ENCODE assay signal across 23 mouse cellular contexts in genomic region chr17:77470195-77470594, GRCm38 (mm10).
DNase-seq lines count a peak whose midpoint lies in the region; ATAC-seq and TF ChIP-seq lines count a peak whose summit lies in the region.
"Had no signal": no experiment of that assay in that cellular context is flagged by ENCODE, and none has a peak within 500 bp of the region (broad histone marks: within the 10 kb centered on the region; RNA-seq: fewer than 3 reads in every experiment).

No protein-coding gene starts in this region.

- H3K4me1 ChIP-seq in hindbrain, postnatal 0 days (ENCODE audit: insufficient read depth, low read length) = no peaks in the 10 kb centered on the region
- H3K4me1 ChIP-seq in hindbrain, embryonic 16.5 days (ENCODE audit: control insufficient read depth, insufficient read depth, low read depth, low read length) = no peaks in the 10 kb centered on the region
- no peaks in the 10 kb centered on the region for H3K4me1 ChIP-seq in liver, postnatal 0 days (ENCODE audit: insufficient read depth)
- peaks cover 0 to 4% of the 10 kb centered on the region in 2 experiments; a peak in 2 of 4 replicates for H3K4me1 ChIP-seq in MEL (ENCODE audit: control insufficient read depth in 1 of 2, insufficient read depth in 2 of 2, low read length in 2 of 2)
- no peaks in the 10 kb centered on the region for H3K4me1 ChIP-seq in stomach, postnatal 0 days (replicated peaks; ENCODE audit: control insufficient read depth, insufficient read depth)
- H3K4me1 ChIP-seq: forebrain, embryonic 12.5 days; heart, embryonic 10.5 days; hindbrain, embryonic 15.5 days; kidney, embryonic 15.5 days; limb, embryonic 13.5 days had no signal

- 0 out of 2 replicates have a peak, but pooled peaks have one; percentile 9 for TF ChIP-seq CTCF in hindbrain, postnatal 0 days (IDR thresholded peaks at IDR 0.05; ENCODE audit: low read depth)
- peak; percentile 16; the same call in 1 of the 2 replicates for TF ChIP-seq CTCF in liver, postnatal 0 days (IDR thresholded peaks at IDR 0.05; ENCODE audit: low read depth)
- TF ChIP-seq CTCF in MEL (IDR thresholded peaks at IDR 0.05 in 2 of 3, conservative IDR thresholded peaks at IDR 0.05 in 1 of 3; ENCODE audit: control insufficient read depth in 1 of 3, insufficient read depth in 1 of 3, low read depth in 2 of 3, low read length in 3 of 3, poor library complexity in 1 of 3, severe bottlenecking in 1 of 3) = peak; percentile 22 to 80 (median 75); a peak in 5 of 6 replicates
- peak; percentile 43 for TF ChIP-seq CTCF in stomach, postnatal 0 days (IDR thresholded peaks at IDR 0.05; ENCODE audit: low read depth)

- 74% methylated on average over 1 of the region's 1 CpGs for WGBS in hindbrain, postnatal 0 days
- 83% methylated on average over 1 of the region's 1 CpGs for WGBS in hindbrain, embryonic 16.5 days
- WGBS in liver, postnatal 0 days (ENCODE audit: insufficient replicate concordance) = 63% methylated on average over 1 of the region's 1 CpGs
- 62% methylated on average over 1 of the region's 1 CpGs for WGBS in stomach, postnatal 0 days

- H3K27ac ChIP-seq in hindbrain, postnatal 0 days = no peak overlapping the region
- H3K27ac ChIP-seq in hindbrain, embryonic 16.5 days (ENCODE audit: low read depth, low read length) = no peak overlapping the region
- no peak overlapping the region for H3K27ac ChIP-seq in liver, postnatal 0 days (ENCODE audit: low read depth)
- H3K27ac ChIP-seq in MEL (ENCODE audit: control insufficient read depth, low read depth, low read length) = no peak overlapping the region
- no peak overlapping the region for H3K27ac ChIP-seq in stomach, postnatal 0 days (replicated peaks)
- H3K27ac ChIP-seq: forebrain, embryonic 12.5 days; heart, embryonic 10.5 days; hindbrain, embryonic 15.5 days; kidney, embryonic 15.5 days; limb, embryonic 13.5 days had no signal

- TF ChIP-seq EP300 in liver, postnatal 0 days (IDR thresholded peaks at IDR 0.05; ENCODE audit: low read depth) = no peak
- TF ChIP-seq EP300 in MEL (IDR thresholded peaks at IDR 0.05; ENCODE audit: low read depth in 1 of 2, low read length in 2 of 2) = no peak
- no peak for TF ChIP-seq EP300 in stomach, postnatal 0 days (optimal IDR thresholded peaks at IDR 0.05)

- DNase-seq in hindbrain, postnatal 0 days (ENCODE audit: low spot score) = no peak
- DNase-seq in liver, postnatal 0 days = no peak
- DNase-seq in liver (no peak), MEL (ENCODE audit: low read depth, low spot score) (peak; percentile 65)
- DNase-seq in stomach, postnatal 0 days (ENCODE audit: low spot score) = no peak
- DNase-seq in left cerebral cortex, adult 9 months (ENCODE audit: low spot score in 2 of 2) = no peak
- DNase-seq: adrenal gland, postnatal 14 days; cerebellum, adult 2 months; gastrocnemius, postnatal 14 days; heart, postnatal 14 days; layer of hippocampus, adult 9-11 months; lung, adult 18-20 months; lung, postnatal 36 days; right cerebral cortex, postnatal 25 days; thymus, postnatal 25 days had no signal

- ATAC-seq in hindbrain, postnatal 0 days = no peak
- ATAC-seq in hindbrain, embryonic 16.5 days = no peak
- ATAC-seq in liver, postnatal 0 days = no peak
- no peak for ATAC-seq in stomach, postnatal 0 days (ENCODE audit: low FRiP score, low TSS enrichment)
- ATAC-seq: activated CD4-positive, CD25-positive, alpha-beta regulatory T cell, adult 4 months had no signal

- no peaks in the 10 kb centered on the region for H3K36me3 ChIP-seq in hindbrain, postnatal 0 days (ENCODE audit: insufficient read depth, low read length)
- H3K36me3 ChIP-seq in hindbrain, embryonic 16.5 days (ENCODE audit: control insufficient read depth, insufficient read depth, low read length) = no peaks in the 10 kb centered on the region
- H3K36me3 ChIP-seq in liver, postnatal 0 days (replicated peaks; ENCODE audit: insufficient read depth, low read length) = no peaks in the 10 kb centered on the region
- H3K36me3 ChIP-seq in MEL (ENCODE audit: control insufficient read depth in 1 of 2, insufficient read depth in 2 of 2, low read length in 2 of 2) = peaks cover 0 to 2% of the 10 kb centered on the region in 2 experiments; a peak in 2 of 4 replicates
- no peaks in the 10 kb centered on the region for H3K36me3 ChIP-seq in stomach, postnatal 0 days (ENCODE audit: control insufficient read depth, insufficient read depth, low read length)
- H3K36me3 ChIP-seq: forebrain, embryonic 12.5 days; heart, embryonic 10.5 days; hindbrain, embryonic 15.5 days; kidney, embryonic 15.5 days; limb, embryonic 13.5 days had no signal

- no peaks in the 10 kb centered on the region for H3K79me2 ChIP-seq in MEL (ENCODE audit: control insufficient read depth, insufficient read depth, low read length, poor library complexity)

- TF ChIP-seq POLR2A in MEL (IDR thresholded peaks at IDR 0.05; ENCODE audit: control insufficient read depth in 1 of 2, insufficient read depth in 1 of 2, low read depth in 1 of 2, low read length in 2 of 2, poor library complexity in 1 of 2) = no peak

- no peaks in the 10 kb centered on the region for H3K27me3 ChIP-seq in hindbrain, postnatal 0 days (ENCODE audit: insufficient read depth, low read length)
- no peaks in the 10 kb centered on the region for H3K27me3 ChIP-seq in hindbrain, embryonic 16.5 days (replicated peaks; ENCODE audit: control insufficient read depth, insufficient read depth, low read length)
- H3K27me3 ChIP-seq in liver, postnatal 0 days (ENCODE audit: insufficient read depth, low read length) = no peaks in the 10 kb centered on the region
- no peaks in the 10 kb centered on the region for H3K27me3 ChIP-seq in MEL (ENCODE audit: control insufficient read depth in 1 of 2, insufficient read depth in 2 of 2, low read length in 2 of 2)
- no peaks in the 10 kb centered on the region for H3K27me3 ChIP-seq in stomach, postnatal 0 days (ENCODE audit: control insufficient read depth, insufficient read depth, low read length)
- H3K27me3 ChIP-seq: forebrain, embryonic 12.5 days; hindbrain, embryonic 15.5 days; kidney, embryonic 15.5 days; limb, embryonic 13.5 days had no signal

- H3K9ac ChIP-seq in hindbrain, postnatal 0 days (replicated peaks; ENCODE audit: low read length) = no peak overlapping the region
- no peak overlapping the region for H3K9ac ChIP-seq in hindbrain, embryonic 16.5 days (ENCODE audit: low read depth, low read length)
- no peak overlapping the region for H3K9ac ChIP-seq in liver, postnatal 0 days (replicated peaks)
- H3K9ac ChIP-seq in MEL (ENCODE audit: control insufficient read depth, low read depth, low read length, poor library complexity, severe bottlenecking) = no peak overlapping the region
- H3K9ac ChIP-seq in stomach, postnatal 0 days (ENCODE audit: low read length) = no peak overlapping the region
- H3K9ac ChIP-seq: forebrain, embryonic 12.5 days; hindbrain, embryonic 15.5 days; kidney, embryonic 15.5 days; limb, embryonic 13.5 days had no signal

- TF ChIP-seq RAD21 in MEL (IDR thresholded peaks at IDR 0.05; ENCODE audit: low read depth, low read length) = peak; percentile 89

- no peak overlapping the region for H3K4me3 ChIP-seq in hindbrain, postnatal 0 days (ENCODE audit: low read length)
- H3K4me3 ChIP-seq in hindbrain, embryonic 16.5 days (ENCODE audit: low read length) = no peak overlapping the region
- H3K4me3 ChIP-seq in liver, postnatal 0 days (ENCODE audit: low read depth, low read length) = no peak overlapping the region
- H3K4me3 ChIP-seq in MEL (ENCODE audit: control insufficient read depth in 1 of 2, insufficient read depth in 1 of 2, low read depth in 2 of 2, low read length in 2 of 2) = no peak overlapping the region
- no peak overlapping the region for H3K4me3 ChIP-seq in stomach, postnatal 0 days (ENCODE audit: low read depth, low read length)
- H3K4me3 ChIP-seq: forebrain, embryonic 12.5 days; heart, embryonic 10.5 days; hindbrain, embryonic 15.5 days; kidney, embryonic 15.5 days; limb, embryonic 13.5 days had no signal

- no peaks in the 10 kb centered on the region for H3K9me3 ChIP-seq in hindbrain, postnatal 0 days (ENCODE audit: low read length)
- no peaks in the 10 kb centered on the region for H3K9me3 ChIP-seq in hindbrain, embryonic 16.5 days (ENCODE audit: control insufficient read depth, low read length)
- 0 out of 2 replicates have a peak, but pooled peaks cover 3% of the 10 kb centered on the region for H3K9me3 ChIP-seq in liver, postnatal 0 days (ENCODE audit: low read length)
- no peaks in the 10 kb centered on the region for H3K9me3 ChIP-seq in MEL (replicated peaks; ENCODE audit: insufficient read depth, low read length)
- no peaks in the 10 kb centered on the region for H3K9me3 ChIP-seq in stomach, postnatal 0 days (ENCODE audit: control insufficient read depth, low read length)
- H3K9me3 ChIP-seq: forebrain, embryonic 12.5 days; heart, embryonic 10.5 days; hindbrain, embryonic 15.5 days; kidney, embryonic 15.5 days; limb, embryonic 13.5 days had no signal

- H3K4me2 ChIP-seq in hindbrain, postnatal 0 days (ENCODE audit: low read depth, low read length) = no peak overlapping the region
- no peak overlapping the region for H3K4me2 ChIP-seq in hindbrain, embryonic 16.5 days (ENCODE audit: low read length)
- no peak overlapping the region for H3K4me2 ChIP-seq in liver, postnatal 0 days (ENCODE audit: low read depth, low read length)
- H3K4me2 ChIP-seq in stomach, postnatal 0 days (replicated peaks; ENCODE audit: low read depth) = no peak overlapping the region
- H3K4me2 ChIP-seq: forebrain, embryonic 12.5 days; hindbrain, embryonic 15.5 days; kidney, embryonic 15.5 days; limb, embryonic 13.5 days; midbrain, embryonic 11.5 days had no signal

TF ChIP-seq in MEL, 35 proteins besides CTCF, POLR2A, EP300 and RAD21 (continues in another document):
- TF ChIP-seq TBP (IDR thresholded peaks at IDR 0.05; ENCODE audit: low read depth, low read length) (no peak), ZC3H11A (IDR thresholded peaks at IDR 0.05; ENCODE audit: low read depth, low read length) (peak; percentile 81), ZNF384 (IDR thresholded peaks at IDR 0.05; ENCODE audit: low read depth, low read length) (0 out of 2 replicates have a peak, but pooled peaks have one; percentile 11), KAT2A (conservative IDR thresholded peaks at IDR 0.05; ENCODE audit: low read depth, low read length) (no peak), ELF1 (IDR thresholded peaks at IDR 0.05; ENCODE audit: low read depth, low read length) (no peak), USF2 (IDR thresholded peaks at IDR 0.05; ENCODE audit: borderline replicate concordance in 1 of 2, insufficient read depth in 1 of 2, low read depth in 1 of 2, low read length in 2 of 2) (no peak), JUND (IDR thresholded peaks at IDR 0.05; ENCODE audit: low read depth, low read length) (no peak), MAZ (IDR thresholded peaks at IDR 0.05; ENCODE audit: low read depth, low read length) (no peak), CHD1 (IDR thresholded peaks at IDR 0.05; ENCODE audit: low read depth, low read length) (no peak), GATA1 (IDR thresholded peaks at IDR 0.05; ENCODE audit: low read depth, low read length) (peak; percentile 18; the same call in 1 of the 2 replicates), TCF12 (IDR thresholded peaks at IDR 0.05; ENCODE audit: low read depth, low read length) (no peak), E2F4 (IDR thresholded peaks at IDR 0.05; ENCODE audit: borderline replicate concordance, low read depth, low read length) (no peak), ZKSCAN1 (IDR thresholded peaks at IDR 0.05; ENCODE audit: low read depth, low read length) (no peak)

Comparison
In these comparisons a context has a peak if more than half of its experiments do, and no peak if none do; other contexts are left out.
1. CTCF ChIP-seq: peak in every context shown above with its lines; median percentile 75 in MEL; 43 in stomach, postnatal 0 days; 16 in liver, postnatal 0 days; 9 in hindbrain, postnatal 0 days.